Mouse (Mus musculus) hindbrain, postnatal 0 days (tissue): ENCODE measurements around the gene Uqcc1. TPM values are rescaled to one million over a fixed set of nuclear protein-coding genes. Genes with fewer than 3 reads are reported as not detected.
A peak's percentile ranks its signal among the peaks of the same experiment; 100 is the strongest.

Experiments
- ATAC-seq: fragments of 200-750 bp; cut with Nextera tagmentation; 2 replicates; pipeline ENCODE4 v1.8.0; 2017; ENCODE audit warnings: mild to moderate bottlenecking, moderate TSS enrichment, moderate library complexity
- DNase-seq: peaks from one replicate; pipeline ENCODE4 v3.0.0-alpha.2; 2015; ENCODE audit warnings: low spot score
- H3K27ac ChIP-seq: fragments of 300-500 bp; sonication (generic); 2 replicates; pipeline ENCODE4 v1.5.1; 2014; ENCODE audit warnings: mild to moderate bottlenecking
- H3K27me3 ChIP-seq: fragments of 300-500 bp; sonication (generic); 2 replicates; pipeline ENCODE4 v1.6.1; 2014; ENCODE audit warnings: low read length, mixed read lengths; ENCODE audit not compliant: insufficient read depth
- H3K36me3 ChIP-seq: fragments of 300-500 bp; sonication (generic); 2 replicates; pipeline ENCODE4 v1.6.1; 2014; ENCODE audit warnings: low read length, mixed read lengths; ENCODE audit not compliant: insufficient read depth
- H3K4me1 ChIP-seq: fragments of 300-500 bp; sonication (generic); 2 replicates; pipeline ENCODE4 v1.6.1; 2014; ENCODE audit warnings: antibody characterized with exemption, low read length, mixed read lengths; ENCODE audit not compliant: insufficient read depth
- H3K4me2 ChIP-seq: fragments of 300-500 bp; sonication (generic); 2 replicates; pipeline ENCODE4 v1.6.1; 2014; ENCODE audit warnings: low read depth, mild to moderate bottlenecking, low read length, moderate library complexity, mixed read lengths
- H3K4me3 ChIP-seq: fragments of 300-500 bp; sonication (generic); 2 replicates; pipeline ENCODE4 v1.5.1; 2014; ENCODE audit warnings: low read length
- H3K9ac ChIP-seq: fragments of 300-500 bp; sonication (generic); replicated peaks from 2 replicates; pipeline ENCODE4 v1.6.1; 2014; ENCODE audit warnings: mild to moderate bottlenecking, low read length, moderate library complexity, mixed read lengths
- H3K9me3 ChIP-seq: fragments of 300-500 bp; sonication (generic); 2 replicates; pipeline ENCODE4 v1.6.1; 2016; ENCODE audit warnings: low read length, mixed read lengths
- CTCF ChIP-seq: IDR thresholded peaks from 2 replicates; pipeline ENCODE4 v1.5.1; 2016; ENCODE audit warnings: antibody characterized with exemption, control low read depth, low read depth
- WGBS: fragments of 180-500 bp; shearing (Covaris S2); extraction: QIAGEN DNeasy Blood & Tissue Kit; methylation state at CpG from one replicate; pipeline ENCODE4 v1.1.7; 2014; 5-methylcytosine and 5-hydroxymethylcytosine counted together
- polyA plus RNA-seq: library from polyadenylated mRNA; unstranded; fragments of >200 nt; fragmentation: Nextera tagmentation; extraction: Ambion mirVana; gene quantifications from 2 replicates; pipeline ENCODE4 v1.2.1, GENCODE M21; 2015
- total RNA-seq: library from RNA; depleted of rRNA; stranded (reverse); fragments of >200 nt; gene quantifications from 2 replicates; pipeline ENCODE4 v1.2.3, GENCODE M21; 2014

Gene Uqcc1
- total and polyA plus RNA-seq, 2 experiments from 2014 or later, result 38.0 to 55.6 TPM

GRCm38 (mm10) chr2:155818596-155819391, 111.3 kb downstream of the Uqcc1 start:
- Histone ChIP-seq H3K9ac (peak overlapping the region; percentile 82), H3K27ac (peak overlapping the region; percentile 93), H3K27me3 (no peaks in the 10 kb centered on the region), H3K9me3 (no peaks in the 10 kb centered on the region), H3K4me3 (peak overlapping the region; percentile 60), H3K4me1 (peaks cover 20% of the 10 kb centered on the region), H3K36me3 (peaks cover 50% of the 10 kb centered on the region), H3K4me2 (peak overlapping the region; percentile 93)
- DNase-seq (peak; percentile 94), ATAC-seq (peak; percentile 92)
- no peak for TF ChIP-seq CTCF
- WGBS, result under 1% methylated on average over 37 of the region's 37 CpGs

- Histone ChIP-seq H3K27ac (peak overlapping the region; percentile 93; the same call in 1 of the 2 replicates), H3K27me3 (no peaks in the 10 kb centered on the region), H3K9ac (peak overlapping the region; percentile 82), H3K36me3 (peaks cover 39% of the 10 kb centered on the region), H3K4me2 (peak overlapping the region; percentile 93), H3K9me3 (no peaks in the 10 kb centered on the region), H3K4me3 (no peak overlapping the region), H3K4me1 (peaks cover 20% of the 10 kb centered on the region)
- 78% methylated on average over 10 of the region's 10 CpGs for WGBS
- no peak for DNase-seq
- TF ChIP-seq CTCF, result no peak
- ATAC-seq, result no peak
These were observed 112.5 kb downstream of the Uqcc1 start for GRCm38 (mm10) chr2:155817301-155818245.

- Histone ChIP-seq H3K4me1 (peaks cover 20% of the 10 kb centered on the region), H3K27me3 (no peaks in the 10 kb centered on the region), H3K27ac (no peak overlapping the region), H3K9me3 (no peaks in the 10 kb centered on the region), H3K9ac (no peak overlapping the region), H3K36me3 (peaks cover 27% of the 10 kb centered on the region), H3K4me2 (no peak overlapping the region), H3K4me3 (no peak overlapping the region)
- DNase-seq (no peak), ATAC-seq (no peak)
- WGBS, result 92% methylated on average over 1 of the region's 1 CpGs
- TF ChIP-seq CTCF, result no peak
These were observed 113.9 kb downstream of the Uqcc1 start for GRCm38 (mm10) chr2:155816179-155816578.

GRCm38 (mm10) chr2:155814829-155815228, 115.3 kb downstream of the Uqcc1 start:
- DNase-seq (peak; percentile 69), ATAC-seq (0 out of 2 replicates have a peak, but pooled peaks have one; percentile 9)
- Histone ChIP-seq H3K9me3 (no peaks in the 10 kb centered on the region), H3K27ac (no peak overlapping the region), H3K9ac (no peak overlapping the region), H3K27me3 (no peaks in the 10 kb centered on the region), H3K4me1 (peaks cover 20% of the 10 kb centered on the region), H3K4me2 (no peak overlapping the region), H3K4me3 (no peak overlapping the region), H3K36me3 (peaks cover 32% of the 10 kb centered on the region)
- 28% methylated on average over 5 of the region's 5 CpGs for WGBS
- TF ChIP-seq CTCF, result no peak

GRCm38 (mm10) chr2:155812637-155813036, 117.5 kb downstream of the Uqcc1 start:
- 82% methylated on average over 4 of the region's 4 CpGs for WGBS
- no peak overlapping the region for H3K27ac ChIP-seq
- H3K4me2 ChIP-seq, result no peak overlapping the region
- H3K9me3 ChIP-seq, result no peaks in the 10 kb centered on the region
- TF ChIP-seq CTCF, result no peak
- H3K4me3 ChIP-seq, result no peak overlapping the region
- H3K27me3 ChIP-seq, result no peaks in the 10 kb centered on the region
- DNase-seq (no peak), ATAC-seq (no peak)
- H3K9ac ChIP-seq, result no peak overlapping the region
- H3K36me3 ChIP-seq, result peaks cover 37% of the 10 kb centered on the region
- no peaks in the 10 kb centered on the region for H3K4me1 ChIP-seq

- no peaks in the 10 kb centered on the region for H3K4me1 ChIP-seq
- WGBS, result 34% methylated on average over 16 of the region's 16 CpGs
- TF ChIP-seq CTCF, result peak; percentile 89
- H3K36me3 ChIP-seq, result peaks cover 37% of the 10 kb centered on the region
- H3K27ac ChIP-seq, result no peak overlapping the region; the same call in 1 of the 2 replicates
- 0 out of 2 replicates have a peak, but pooled peaks have one; percentile 21 for ATAC-seq
- peak; percentile 85 for DNase-seq
- H3K9ac ChIP-seq, result no peak overlapping the region
- H3K4me3 ChIP-seq, result no peak overlapping the region
- H3K27me3 ChIP-seq, result no peaks in the 10 kb centered on the region
- H3K4me2 ChIP-seq, result no peak overlapping the region
- no peaks in the 10 kb centered on the region for H3K9me3 ChIP-seq
These were observed 118.2 kb downstream of the Uqcc1 start for GRCm38 (mm10) chr2:155811821-155812396.
